Mouse (Mus musculus): ENCODE data around the gene Asrgl1. TPM values are rescaled to one million over a fixed set of nuclear protein-coding genes. Genes with fewer than 3 reads are reported as not detected.

The Asrgl1 gene
- polyA plus RNA-seq, 1 experiment from 2014 or later, result 16.8 TPM

GRCm38 (mm10) chr19:9117275-9117674 is 18.2 kb downstream of the Asrgl1 start:
- Histone ChIP-seq H3K4me3 (no peak overlapping the region), H3K9me3 (replicated peaks) (no peaks in the 10 kb centered on the region), H3K36me3 (0 out of 2 replicates have a peak, but pooled peaks cover 9% of the 10 kb centered on the region), H3K27ac (replicated peaks) (no peak overlapping the region), H3K27me3 (ENCODE audit: low read depth, poor library complexity, severe bottlenecking) (no peaks in the 10 kb centered on the region), H3K4me1 (no peaks in the 10 kb centered on the region)
- WGBS, result 91% methylated on average over 5 of the region's 5 CpGs
- DNase-seq (ENCODE audit: low spot score), result peak; percentile 6

- Histone ChIP-seq H3K4me3 (no peak overlapping the region), H3K9me3 (replicated peaks) (no peaks in the 10 kb centered on the region), H3K4me1 (no peaks in the 10 kb centered on the region), H3K27me3 (ENCODE audit: low read depth, poor library complexity, severe bottlenecking) (no peaks in the 10 kb centered on the region), H3K36me3 (0 out of 2 replicates have a peak, but pooled peaks cover 9% of the 10 kb centered on the region), H3K27ac (replicated peaks) (no peak overlapping the region)
- WGBS, result 92% methylated on average over 4 of the region's 4 CpGs
- DNase-seq (ENCODE audit: low spot score), result peak; percentile 6
Measured at GRCm38 (mm10) chr19:9116268-9116667, 19.2 kb downstream of the Asrgl1 start.

DNA sequence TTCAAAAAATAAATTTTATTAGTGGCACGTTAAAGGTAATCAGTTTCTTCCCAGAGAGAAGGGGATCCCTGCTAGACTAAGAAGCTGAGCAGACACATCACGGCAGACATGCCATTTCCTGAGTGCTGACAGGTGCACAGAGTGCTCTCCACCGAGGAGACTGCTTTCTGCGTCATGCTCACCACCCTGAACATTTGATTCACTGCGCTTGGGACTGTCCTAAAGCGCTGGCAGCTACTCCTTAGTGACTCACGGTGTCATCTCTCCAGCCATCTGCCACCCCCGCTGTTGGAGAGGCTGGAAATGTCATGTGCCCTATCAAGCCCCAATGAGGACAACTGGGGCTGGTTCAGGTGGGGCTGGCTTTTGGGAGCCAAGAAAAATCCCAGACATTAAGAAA is 23.4 kb downstream of the Asrgl1 start:
- WGBS, result 81% methylated on average over 8 of the region's 8 CpGs
- no peak for DNase-seq (ENCODE audit: low spot score)
- Histone ChIP-seq H3K36me3 (0 out of 2 replicates have a peak, but pooled peaks cover 9% of the 10 kb centered on the region), H3K27me3 (ENCODE audit: low read depth, poor library complexity, severe bottlenecking) (no peaks in the 10 kb centered on the region), H3K4me1 (peaks cover 1% of the 10 kb centered on the region; the same call in 1 of the 2 replicates), H3K4me3 (no peak overlapping the region), H3K27ac (replicated peaks) (no peak overlapping the region), H3K9me3 (replicated peaks) (no peaks in the 10 kb centered on the region)

- WGBS, result 55% methylated on average over 4 of the region's 4 CpGs
- Histone ChIP-seq H3K27ac (replicated peaks) (no peak overlapping the region), H3K27me3 (ENCODE audit: low read depth, poor library complexity, severe bottlenecking) (no peaks in the 10 kb centered on the region)
Measured at GRCm38 (mm10) chr19:9110182-9110869, 25.1 kb downstream of the Asrgl1 start.

DNA sequence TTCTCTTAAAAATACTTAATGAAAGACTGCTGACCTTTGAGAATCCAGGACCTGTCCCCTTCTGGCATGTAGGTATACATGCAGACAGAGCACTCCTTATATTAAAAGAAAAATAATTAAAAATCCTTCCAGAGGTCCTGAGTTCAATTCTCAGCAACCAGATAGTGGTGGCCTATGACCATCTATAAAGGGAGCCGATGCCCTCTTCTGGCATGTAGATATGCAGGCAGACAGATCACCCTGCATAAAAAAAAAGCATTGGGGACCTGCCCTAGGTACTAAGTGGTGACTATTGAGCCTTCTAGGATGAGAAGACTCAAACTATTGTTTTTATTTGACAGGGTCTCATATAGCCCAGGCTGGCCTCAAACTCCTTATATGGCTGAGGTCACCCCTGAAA is 26.9 kb downstream of the Asrgl1 start:
- no peak for DNase-seq (ENCODE audit: low spot score)
- Histone ChIP-seq H3K27ac (replicated peaks) (no peak overlapping the region), H3K4me1 (peaks cover 5% of the 10 kb centered on the region), H3K27me3 (ENCODE audit: low read depth, poor library complexity, severe bottlenecking) (no peaks in the 10 kb centered on the region), H3K36me3 (0 out of 2 replicates have a peak, but pooled peaks cover 5% of the 10 kb centered on the region), H3K9me3 (replicated peaks) (no peaks in the 10 kb centered on the region), H3K4me3 (no peak overlapping the region)
- 93% methylated on average over 1 of the region's 1 CpGs for WGBS

More at GRCm38 (mm10) chr19:9110182-9110869, 25.1 kb downstream of the Asrgl1 start:
- Histone ChIP-seq H3K4me1 (peaks cover 5% of the 10 kb centered on the region), H3K36me3 (0 out of 2 replicates have a peak, but pooled peaks cover 5% of the 10 kb centered on the region), H3K4me3 (no peak overlapping the region), H3K9me3 (replicated peaks) (no peaks in the 10 kb centered on the region)
- peak; percentile 37 for DNase-seq (ENCODE audit: low spot score)

GRCm38 (mm10) chr19:9107379-9107755 is 28.1 kb downstream of the Asrgl1 start:
- 92% methylated on average over 1 of the region's 1 CpGs for whole genome bisulfite sequencing
- H3K9me3 ChIP-seq (replicated peaks), result no peaks in the 10 kb centered on the region
- no peak for DNase-seq (ENCODE audit: low spot score)
- no peak overlapping the region for H3K4me3 ChIP-seq
- no peak overlapping the region for H3K27ac ChIP-seq (replicated peaks)
- peaks cover 5% of the 10 kb centered on the region for H3K4me1 ChIP-seq
- H3K27me3 ChIP-seq (ENCODE audit: low read depth, poor library complexity, severe bottlenecking), result no peaks in the 10 kb centered on the region
- no peaks in the 10 kb centered on the region for H3K36me3 ChIP-seq

GRCm38 (mm10) chr19:9106751-9107378 is 28.6 kb downstream of the Asrgl1 start:
- Histone ChIP-seq H3K4me1 (peaks cover 5% of the 10 kb centered on the region), H3K4me3 (no peak overlapping the region), H3K27ac (replicated peaks) (no peak overlapping the region), H3K27me3 (ENCODE audit: low read depth, poor library complexity, severe bottlenecking) (no peaks in the 10 kb centered on the region), H3K9me3 (replicated peaks) (no peaks in the 10 kb centered on the region), H3K36me3 (no peaks in the 10 kb centered on the region)
- 67% methylated on average over 4 of the region's 4 CpGs for WGBS
- no peak for DNase-seq (ENCODE audit: low spot score)

GRCm38 (mm10) chr19:9106096-9106495 is 29.3 kb downstream of the Asrgl1 start:
- H3K27me3 ChIP-seq (ENCODE audit: low read depth, poor library complexity, severe bottlenecking), result no peaks in the 10 kb centered on the region
- WGBS, result 67% methylated on average over 5 of the region's 5 CpGs
- DNase-seq (ENCODE audit: low spot score), result no peak
- peak overlapping the region; percentile 34; the same call in 1 of the 2 replicates for H3K27ac ChIP-seq (replicated peaks)
- no peaks in the 10 kb centered on the region for H3K9me3 ChIP-seq (replicated peaks)
- no peak overlapping the region for H3K4me3 ChIP-seq
- H3K36me3 ChIP-seq, result no peaks in the 10 kb centered on the region
- H3K4me1 ChIP-seq, result peaks cover 5% of the 10 kb centered on the region

- Histone ChIP-seq H3K9me3 (replicated peaks) (no peaks in the 10 kb centered on the region), H3K27ac (replicated peaks) (no peak overlapping the region), H3K36me3 (no peaks in the 10 kb centered on the region), H3K27me3 (ENCODE audit: low read depth, poor library complexity, severe bottlenecking) (no peaks in the 10 kb centered on the region), H3K4me3 (no peak overlapping the region), H3K4me1 (peaks cover 5% of the 10 kb centered on the region)
- DNase-seq (ENCODE audit: low spot score), result no peak
- 71% methylated on average over 3 of the region's 3 CpGs for WGBS
Measured at GRCm38 (mm10) chr19:9105101-9105685, 30.2 kb downstream of the Asrgl1 start.

- H3K27me3 ChIP-seq (ENCODE audit: low read depth, poor library complexity, severe bottlenecking), result no peaks in the 10 kb centered on the region
- DNase-seq (ENCODE audit: low spot score), result no peak
- no peaks in the 10 kb centered on the region for H3K9me3 ChIP-seq (replicated peaks)
- H3K4me3 ChIP-seq, result no peak overlapping the region
- WGBS, result 83% methylated on average over 4 of the region's 4 CpGs
- no peaks in the 10 kb centered on the region for H3K36me3 ChIP-seq
- H3K4me1 ChIP-seq, result peaks cover 5% of the 10 kb centered on the region
- H3K27ac ChIP-seq (replicated peaks), result no peak overlapping the region
Measured at GRCm38 (mm10) chr19:9103986-9104385, 31.4 kb downstream of the Asrgl1 start.

- H3K4me1 ChIP-seq, result no peaks in the 10 kb centered on the region
- H3K4me3 ChIP-seq, result no peak overlapping the region
- H3K9me3 ChIP-seq (replicated peaks), result no peaks in the 10 kb centered on the region
- no peaks in the 10 kb centered on the region for H3K27me3 ChIP-seq (ENCODE audit: low read depth, poor library complexity, severe bottlenecking)
- H3K27ac ChIP-seq (replicated peaks), result no peak overlapping the region
- H3K36me3 ChIP-seq, result no peaks in the 10 kb centered on the region
- WGBS, result 79% methylated on average over 2 of the region's 2 CpGs
- no peak for DNase-seq (ENCODE audit: low spot score)
Measured at GRCm38 (mm10) chr19:9101062-9101457, 34.4 kb downstream of the Asrgl1 start.

DNA sequence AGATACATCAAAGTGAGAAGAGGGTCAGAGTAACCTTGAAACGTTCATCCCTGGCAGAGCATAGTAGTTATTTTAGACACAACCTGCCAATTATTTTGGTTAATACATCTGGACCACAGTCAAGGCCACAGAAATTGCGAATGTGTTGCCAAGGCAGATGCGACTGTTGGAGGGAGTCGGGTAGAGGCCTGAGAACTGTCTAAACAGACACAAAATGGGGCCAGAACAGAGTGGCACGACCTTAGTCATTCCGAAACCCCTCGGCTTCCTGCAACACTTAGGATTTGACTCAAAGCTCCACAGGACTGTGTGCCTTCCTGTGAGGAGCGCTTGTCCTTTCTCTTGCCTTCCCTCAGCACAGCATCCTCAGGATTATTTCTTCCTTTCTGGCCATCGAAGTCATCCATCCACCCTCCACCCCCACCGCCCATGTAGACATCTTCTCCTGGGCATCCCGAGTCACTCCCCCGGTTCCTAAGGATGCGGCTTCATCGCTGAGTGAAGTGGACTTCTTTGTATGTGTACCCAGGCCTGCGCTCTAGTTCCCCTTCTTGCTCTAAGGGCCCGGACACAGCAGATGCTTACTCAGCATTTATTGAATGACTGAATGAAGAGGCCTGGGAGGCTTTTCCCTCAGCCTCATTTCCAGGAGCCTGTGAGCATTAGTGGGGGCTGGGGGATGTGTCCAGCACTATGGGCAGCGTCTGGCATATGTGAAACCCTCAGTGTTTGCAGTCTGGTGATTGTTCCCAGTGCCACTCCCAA is 35.0 kb downstream of the Asrgl1 start:
- WGBS, result 86% methylated on average over 17 of the region's 17 CpGs
- Histone ChIP-seq H3K36me3 (no peaks in the 10 kb centered on the region), H3K4me3 (no peak overlapping the region), H3K27ac (replicated peaks) (no peak overlapping the region), H3K4me1 (no peaks in the 10 kb centered on the region), H3K27me3 (ENCODE audit: low read depth, poor library complexity, severe bottlenecking) (no peaks in the 10 kb centered on the region), H3K9me3 (replicated peaks) (no peaks in the 10 kb centered on the region)
- no peak for DNase-seq (ENCODE audit: low spot score)

Measured in midbrain, embryonic 10.5 days (tissue).